Mouse (Mus musculus) midbrain, embryonic 16.5 days (tissue): Measurements from ENCODE around the gene Syt3. TPM values are rescaled to one million over a fixed set of nuclear protein-coding genes. Genes with fewer than 3 reads are reported as not detected.

ENCODE experiments used
- ATAC-seq: fragments of 200-750 bp; cut with Nextera tagmentation; 2 replicates; pipeline ENCODE4 v1.8.0; 2017; ENCODE audit warnings: moderate TSS enrichment
- H3K27ac ChIP-seq: fragments of 300-500 bp; sonication (generic); 2 replicates; pipeline ENCODE4 v1.5.1; 2014; ENCODE audit warnings: mild to moderate bottlenecking, low read length, mixed read lengths
- H3K27me3 ChIP-seq: fragments of 300-500 bp; sonication (generic); 2 replicates; pipeline ENCODE4 v1.6.1; 2014; ENCODE audit warnings: low read depth, low read length, mixed read lengths; ENCODE audit not compliant: control insufficient read depth, insufficient read depth
- H3K36me3 ChIP-seq: fragments of 300-500 bp; sonication (generic); 2 replicates; pipeline ENCODE4 v1.6.1; 2014; ENCODE audit warnings: mild to moderate bottlenecking, low read length, moderate library complexity, mixed read lengths; ENCODE audit not compliant: control insufficient read depth, insufficient read depth
- H3K4me1 ChIP-seq: fragments of 300-500 bp; sonication (generic); 2 replicates; pipeline ENCODE4 v1.6.1; 2014; ENCODE audit warnings: mild to moderate bottlenecking, low read length, mixed read lengths; ENCODE audit not compliant: control insufficient read depth, insufficient read depth
- H3K4me2 ChIP-seq: fragments of 300-500 bp; sonication (generic); 2 replicates; pipeline ENCODE4 v1.6.1; 2014; ENCODE audit warnings: mild to moderate bottlenecking, low read length, mixed read lengths
- H3K4me3 ChIP-seq: fragments of 300-500 bp; sonication (generic); 2 replicates; pipeline ENCODE4 v1.5.1; 2014; ENCODE audit warnings: low read depth, mild to moderate bottlenecking, low read length, moderate library complexity, mixed read lengths
- H3K9ac ChIP-seq: fragments of 300-500 bp; sonication (generic); 2 replicates; pipeline ENCODE4 v1.6.1; 2014; ENCODE audit warnings: low read depth, low read length, mixed read lengths
- H3K9me3 ChIP-seq: fragments of 300-500 bp; sonication (generic); replicated peaks from 2 replicates; pipeline ENCODE4 v1.6.1; 2014; ENCODE audit warnings: mild to moderate bottlenecking, low read length, mixed read lengths; ENCODE audit not compliant: control insufficient read depth, poor library complexity, severe bottlenecking
- WGBS: fragments of 180-500 bp; shearing (Covaris S2); extraction: QIAGEN DNeasy Blood & Tissue Kit; methylation state at CpG from one replicate; pipeline ENCODE4 v1.1.7; 2014; 5-methylcytosine and 5-hydroxymethylcytosine counted together
- polyA plus RNA-seq: library from polyadenylated mRNA; unstranded; fragments of >200 nt; fragmentation: Nextera tagmentation; extraction: Ambion mirVana; gene quantifications from 2 replicates; pipeline ENCODE4 v1.2.1, GENCODE M21; 2015

Syt3 gene
- polyA plus RNA-seq, 1 experiment from 2014 or later, result 73.2 TPM

GRCm38 (mm10) chr7:44428171-44428950 lies 44.5 kb downstream of the Syt3 start:
- Histone ChIP-seq H3K4me3 (peak overlapping the region; percentile 87), H3K27ac (peak overlapping the region; percentile 100), H3K9ac (peak overlapping the region; percentile 97), H3K4me1 (peaks cover 46% of the 10 kb centered on the region), H3K36me3 (no peaks in the 10 kb centered on the region), H3K4me2 (peak overlapping the region; percentile 91), H3K27me3 (no peaks in the 10 kb centered on the region), H3K9me3 (no peaks in the 10 kb centered on the region)
- WGBS, result 2% methylated on average over 17 of the region's 38 CpGs
- peak; percentile 29 for ATAC-seq

- H3K4me3 ChIP-seq, result peak within 1 kb of the TSS; percentile 87
- H3K9me3 ChIP-seq, result no peaks in the 10 kb centered on the region
- H3K4me2 ChIP-seq, result peak within 1 kb of the TSS; percentile 91
- 0% methylated on average over 22 of the region's 69 CpGs for WGBS
- ATAC-seq, result peak; percentile 64
- H3K36me3 ChIP-seq, result no peaks in the 10 kb centered on the region
- H3K27ac ChIP-seq, result peak within 1 kb of the TSS; percentile 100
- peak within 1 kb of the TSS; percentile 97 for H3K9ac ChIP-seq
- no peaks in the 10 kb centered on the region for H3K27me3 ChIP-seq
- H3K4me1 ChIP-seq, result peaks cover 49% of the 10 kb centered on the region
These were observed 45.1 kb downstream of the Syt3 start, which contains the start of gene Lrrc4b for GRCm38 (mm10) chr7:44428968-44429521. Gene Lrrc4b (plus strand): TSS chr7:44429018.

- Histone ChIP-seq H3K27ac (peak overlapping the region; percentile 100), H3K9me3 (no peaks in the 10 kb centered on the region), H3K36me3 (no peaks in the 10 kb centered on the region), H3K4me1 (peaks cover 49% of the 10 kb centered on the region), H3K4me2 (peak overlapping the region; percentile 91), H3K27me3 (no peaks in the 10 kb centered on the region), H3K9ac (peak overlapping the region; percentile 97), H3K4me3 (peak overlapping the region; percentile 87)
- WGBS, result 1% methylated on average over 28 of the region's 32 CpGs
- ATAC-seq, result peak; percentile 23
These were observed 45.9 kb downstream of the Syt3 start for GRCm38 (mm10) chr7:44429534-44430488.

GRCm38 (mm10) chr7:44432550-44432949 lies 48.6 kb downstream of the Syt3 start:
- H3K4me1 ChIP-seq, result peaks cover 46% of the 10 kb centered on the region

GRCm38 (mm10) chr7:44433371-44433770 lies 49.5 kb downstream of the Syt3 start:
- WGBS, result 14% methylated on average over 7 of the region's 7 CpGs
- Histone ChIP-seq H3K4me3 (no peak overlapping the region), H3K27me3 (no peaks in the 10 kb centered on the region), H3K4me2 (no peak overlapping the region), H3K9ac (no peak overlapping the region), H3K27ac (no peak overlapping the region), H3K36me3 (no peaks in the 10 kb centered on the region), H3K9me3 (no peaks in the 10 kb centered on the region), H3K4me1 (peaks cover 48% of the 10 kb centered on the region)
- ATAC-seq, result peak; percentile 11; the same call in 1 of the 2 replicates

More at GRCm38 (mm10) chr7:44432550-44432949, 48.6 kb downstream of the Syt3 start:
- H3K9me3 ChIP-seq, result no peaks in the 10 kb centered on the region
- H3K4me2 ChIP-seq, result no peak overlapping the region
- 83% methylated on average over 6 of the region's 6 CpGs for WGBS
- no peak overlapping the region for H3K9ac ChIP-seq
- no peak for ATAC-seq
- H3K27ac ChIP-seq, result no peak overlapping the region
- no peaks in the 10 kb centered on the region for H3K27me3 ChIP-seq
- H3K4me3 ChIP-seq, result no peak overlapping the region
- H3K36me3 ChIP-seq, result no peaks in the 10 kb centered on the region

- no peak overlapping the region for H3K27ac ChIP-seq
- no peak overlapping the region for H3K9ac ChIP-seq
- H3K4me2 ChIP-seq, result no peak overlapping the region
- H3K9me3 ChIP-seq, result no peaks in the 10 kb centered on the region
- H3K36me3 ChIP-seq, result no peaks in the 10 kb centered on the region
- H3K27me3 ChIP-seq, result no peaks in the 10 kb centered on the region
- no peak overlapping the region for H3K4me3 ChIP-seq
- WGBS, result 81% methylated on average over 9 of the region's 9 CpGs
- H3K4me1 ChIP-seq, result peaks cover 50% of the 10 kb centered on the region
- no peak for ATAC-seq
These were observed 50.2 kb downstream of the Syt3 start for GRCm38 (mm10) chr7:44434089-44434488.

GRCm38 (mm10) chr7:44435796-44436195 lies 51.9 kb downstream of the Syt3 start:
- Histone ChIP-seq H3K27ac (no peak overlapping the region), H3K4me1 (peaks cover 44% of the 10 kb centered on the region), H3K4me2 (no peak overlapping the region), H3K36me3 (no peaks in the 10 kb centered on the region), H3K4me3 (no peak overlapping the region), H3K9ac (no peak overlapping the region), H3K27me3 (no peaks in the 10 kb centered on the region), H3K9me3 (no peaks in the 10 kb centered on the region)
- ATAC-seq, result no peak
- 71% methylated on average over 5 of the region's 5 CpGs for WGBS

- Histone ChIP-seq H3K4me1 (peaks cover 44% of the 10 kb centered on the region), H3K36me3 (no peaks in the 10 kb centered on the region), H3K9ac (no peak overlapping the region), H3K9me3 (no peaks in the 10 kb centered on the region), H3K4me3 (no peak overlapping the region), H3K27me3 (no peaks in the 10 kb centered on the region), H3K27ac (no peak overlapping the region), H3K4me2 (no peak overlapping the region)
- ATAC-seq, result no peak
- 9% methylated on average over 1 of the region's 1 CpGs for WGBS
These were observed 52.4 kb downstream of the Syt3 start for GRCm38 (mm10) chr7:44436267-44436666.
